Mouse (Mus musculus): ENCODE measurements at regions not wholly inside any gene's neighbourhood (a gene's known extent, or its start where the extent isn't known, plus 50 kb on each side); places are given as distances from the start of the nearest gene placed in this dataset.

- TF ChIP-seq GATA1 (IDR thresholded peaks at IDR 0.05; ENCODE audit: borderline replicate concordance, low read length) (no peak), CTCF (IDR thresholded peaks at IDR 0.05; ENCODE audit: low read depth, low read length) (no peak), TAL1 (conservative IDR thresholded peaks at IDR 0.05; ENCODE audit: low read depth, low read length) (no peak)
Measured at GRCm38 (mm10) chr6:126327187-126327586, 160.5 kb upstream of the Ntf3 start.
